Mouse (Mus musculus): ENCODE results near the gene Rem2.

DNA sequence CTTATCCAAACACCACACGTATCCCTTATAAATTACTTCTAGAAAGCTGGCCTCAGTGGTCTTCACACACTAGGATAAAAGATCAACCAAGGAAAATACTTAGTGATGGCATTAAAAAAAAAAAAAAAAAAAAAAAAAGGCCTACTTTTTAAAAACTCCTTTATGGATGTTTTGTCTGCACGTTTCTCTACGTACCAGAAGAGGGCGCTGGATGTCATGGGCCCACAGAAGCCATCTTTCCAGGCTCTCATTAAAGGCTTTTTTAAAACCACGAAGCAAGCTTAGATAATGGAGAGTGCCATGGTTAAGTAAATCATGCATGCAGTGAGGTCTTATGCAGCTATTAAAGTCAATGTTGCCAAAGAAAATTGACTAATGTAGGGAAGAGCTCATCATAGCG, 47.7 kb downstream of the Rem2 start:
- TF ChIP-seq TAL1 (IDR thresholded peaks at IDR 0.05; ENCODE audit: low read length) (no peak), GATA1 (IDR thresholded peaks at IDR 0.05; ENCODE audit: low read length) (no peak)

All from erythroblast, embryonic 14.5 days (primary cell).